Mouse (Mus musculus) liver, embryonic 14.5 days (tissue): ENCODE data around the gene Zbed4. TPM values are rescaled to one million over a fixed set of nuclear protein-coding genes. Genes with fewer than 3 reads are reported as not detected.

Experiments used
- ATAC-seq: fragments of 200-750 bp; cut with Nextera tagmentation; 2 replicates; pipeline ENCODE4 v1.8.0; 2017; ENCODE audit warnings: moderate number of reproducible peaks, mild to moderate bottlenecking, moderate library complexity; ENCODE audit not compliant: insufficient read depth
- DNase-seq, 3 experiments: peaks; one replicate each; pipeline ENCODE4 v3.0.0-alpha.2; 2012 to 2013; ENCODE audit warnings: low read depth in 3 of 3, low spot score in 3 of 3
- H3K27ac ChIP-seq: fragments of 300-500 bp; sonication (generic); 2 replicates; pipeline ENCODE4 v1.5.1; 2014; ENCODE audit warnings: moderate library complexity, mild to moderate bottlenecking, control low read depth, inconsistent platforms
- H3K27me3 ChIP-seq: fragments of 300-500 bp; sonication (generic); 2 replicates; pipeline ENCODE4 v1.6.1; 2014; ENCODE audit warnings: mild to moderate bottlenecking, low read length, moderate library complexity; ENCODE audit not compliant: control insufficient read depth, insufficient read depth
- H3K36me3 ChIP-seq: fragments of 300-500 bp; sonication (generic); replicated peaks from 2 replicates; pipeline ENCODE4 v1.6.1; 2014; ENCODE audit warnings: low read depth; ENCODE audit not compliant: control insufficient read depth, insufficient read depth
- H3K4me1 ChIP-seq, 2 experiments: fragments of 200-500 bp in 1 of 2; fragments of 300-500 bp in 1 of 2; sonication (generic) in 1 of 2; replicated peaks; 2 replicates each; pipeline ENCODE4 v1.6.1; 2012 to 2014; ENCODE audit warnings: antibody characterized with exemption in 1 of 2, inconsistent platforms in 1 of 2, low read length in 1 of 2; ENCODE audit not compliant: control insufficient read depth in 2 of 2, insufficient read depth in 2 of 2
- H3K4me2 ChIP-seq: fragments of 300-500 bp; sonication (generic); 2 replicates; pipeline ENCODE4 v1.6.1; 2014; ENCODE audit warnings: low read depth, mild to moderate bottlenecking, control low read depth, moderate library complexity
- H3K4me3 ChIP-seq, 2 experiments: fragments of 200-500 bp in 1 of 2; fragments of 300-500 bp in 1 of 2; sonication (generic) in 1 of 2; 2 replicates each; pipeline ENCODE4 v1.5.1; 2012 to 2014; ENCODE audit warnings: low read depth in 2 of 2, low read length in 2 of 2, mild to moderate bottlenecking in 2 of 2, control low read depth in 1 of 2, inconsistent platforms in 1 of 2, moderate library complexity in 1 of 2; ENCODE audit not compliant: insufficient read depth in 1 of 2
- H3K9ac ChIP-seq: fragments of 300-500 bp; sonication (generic); replicated peaks from 2 replicates; pipeline ENCODE4 v1.6.1; 2014; ENCODE audit warnings: mild to moderate bottlenecking, control low read depth, moderate library complexity
- H3K9me3 ChIP-seq: fragments of 300-500 bp; sonication (generic); 2 replicates; pipeline ENCODE4 v1.6.1; 2016; ENCODE audit warnings: low read length, mixed read lengths; ENCODE audit not compliant: control insufficient read depth
- CTCF ChIP-seq: IDR thresholded peaks from 2 replicates; pipeline ENCODE4 v1.5.1; 2016; ENCODE audit warnings: antibody characterized with exemption, low read depth, control low read depth
- EP300 ChIP-seq: IDR thresholded peaks from 2 replicates; pipeline ENCODE4 v1.6.1; 2016; ENCODE audit warnings: antibody characterized with exemption, low read depth
- WGBS: fragments of 180-500 bp; shearing (Covaris S2); extraction: QIAGEN DNeasy Blood & Tissue Kit; methylation state at CpG from one replicate; pipeline ENCODE4 v1.1.7; 2014; ENCODE audit not compliant: insufficient replicate concordance; 5-methylcytosine and 5-hydroxymethylcytosine counted together
- polyA plus RNA-seq, 2 experiments: library from polyadenylated mRNA; depleted of rRNA in 1 of 2; stranded (reverse) in 1 of 2; unstranded in 1 of 2; fragments of >200 nt; fragmentation: Nextera tagmentation in 1 of 2; extraction: Ambion mirVana in 1 of 2; gene quantifications; 2 replicates each; pipeline versions ENCODE4 v1.2.1 to v1.2.3; 2012 to 2014

The Zbed4 gene
- polyA plus RNA-seq, 2 experiments = 8.0 to 11.5 TPM

- H3K27me3 ChIP-seq = no peaks in the 10 kb centered on the region
- H3K4me2 ChIP-seq = no peak overlapping the region
- no peak overlapping the region for H3K9ac ChIP-seq
- WGBS = 75% methylated on average over 7 of the region's 7 CpGs
- no peaks in the 10 kb centered on the region for H3K9me3 ChIP-seq
- H3K4me3 ChIP-seq = no peak overlapping the region
- H3K36me3 ChIP-seq = peaks cover 9% of the 10 kb centered on the region
- ATAC-seq (no peak), DNase-seq (no peak)
- TF ChIP-seq CTCF (no peak), EP300 (no peak)
- H3K27ac ChIP-seq = no peak overlapping the region
- peaks cover 7% of the 10 kb centered on the region in 2 experiments; a peak in 3 of 4 replicates for H3K4me1 ChIP-seq
Measured at GRCm38 (mm10) chr15:88822513-88822912, 71.1 kb downstream of the Zbed4 start.

GRCm38 (mm10) chr15:88823376-88823775 is 71.9 kb downstream of the Zbed4 start:
- Histone ChIP-seq H3K4me2 (no peak overlapping the region), H3K36me3 (peaks cover 9% of the 10 kb centered on the region), H3K4me3 (no peak overlapping the region), H3K27me3 (no peaks in the 10 kb centered on the region), H3K9ac (no peak overlapping the region), H3K9me3 (no peaks in the 10 kb centered on the region), H3K27ac (no peak overlapping the region), H3K4me1 (peaks cover 6% of the 10 kb centered on the region in 2 experiments; a peak in 3 of 4 replicates)
- TF ChIP-seq CTCF = no peak
- TF ChIP-seq EP300 = no peak
- DNase-seq = no peak
- ATAC-seq = no peak
- 82% methylated on average over 5 of the region's 5 CpGs for WGBS

GRCm38 (mm10) chr15:88827466-88827865 is 76.0 kb downstream of the Zbed4 start:
- ATAC-seq = no peak
- WGBS = 75% methylated on average over 6 of the region's 6 CpGs
- H3K9me3 ChIP-seq = no peaks in the 10 kb centered on the region
- H3K9ac ChIP-seq = no peak overlapping the region
- DNase-seq = no peak
- TF ChIP-seq CTCF (no peak), EP300 (no peak)
- no peak overlapping the region for H3K4me2 ChIP-seq
- no peak overlapping the region for H3K27ac ChIP-seq
- H3K4me3 ChIP-seq = no peak overlapping the region
- peaks cover 0 to 7% of the 10 kb centered on the region in 2 experiments; a peak in 2 of 4 replicates for H3K4me1 ChIP-seq
- H3K36me3 ChIP-seq = peaks cover 9% of the 10 kb centered on the region
- no peaks in the 10 kb centered on the region for H3K27me3 ChIP-seq

DNA sequence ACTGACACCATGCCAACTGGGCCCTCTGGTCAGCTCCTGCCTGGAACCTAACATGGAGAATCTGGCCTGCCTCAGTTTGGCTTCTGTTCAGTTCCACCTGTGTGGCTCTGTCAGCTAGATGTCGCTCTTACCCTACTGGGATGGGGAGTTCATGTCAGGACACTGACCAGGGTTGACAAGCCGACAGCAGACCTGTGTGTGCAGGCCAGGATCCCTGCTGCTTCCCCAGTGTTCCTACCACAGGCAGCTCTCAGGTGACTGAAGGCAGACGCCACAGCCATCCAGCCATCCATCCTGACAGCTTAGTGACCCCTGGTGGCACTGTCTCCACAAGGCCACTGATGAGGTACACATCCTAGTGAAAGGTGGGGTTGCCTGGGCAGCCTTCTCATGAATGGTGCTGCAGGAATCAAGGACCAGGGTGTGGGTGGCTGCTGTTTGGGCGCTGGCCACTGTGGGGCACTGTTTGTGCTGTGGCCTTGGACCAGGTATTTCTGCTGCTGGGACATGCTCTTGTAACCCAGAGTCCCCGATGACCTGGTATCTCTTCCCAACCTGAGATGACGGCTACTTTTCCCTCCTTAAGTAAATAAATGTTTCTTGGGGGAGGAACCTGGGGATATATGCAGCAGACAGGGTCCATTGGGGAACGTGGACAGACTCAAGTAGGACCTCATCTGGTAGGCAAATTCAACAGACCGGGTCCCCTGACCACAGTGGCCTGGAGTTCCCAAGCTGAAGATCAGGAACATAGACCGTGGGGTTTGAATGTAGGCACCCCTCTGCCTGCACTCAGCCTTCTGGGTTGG is 76.7 kb downstream of the Zbed4 start:
- WGBS = 29% methylated on average over 9 of the region's 9 CpGs
- H3K9ac ChIP-seq = no peak overlapping the region
- H3K4me1 ChIP-seq = peaks cover 0 to 7% of the 10 kb centered on the region in 2 experiments; a peak in 2 of 4 replicates
- H3K4me2 ChIP-seq = no peak overlapping the region
- TF ChIP-seq CTCF = peak; percentile 74
- no peak for TF ChIP-seq EP300
- H3K27ac ChIP-seq = no peak overlapping the region
- peaks cover 9% of the 10 kb centered on the region for H3K36me3 ChIP-seq
- no peaks in the 10 kb centered on the region for H3K27me3 ChIP-seq
- no peak for DNase-seq
- ATAC-seq = peak; percentile 54; the same call in 1 of the 2 replicates
- no peak overlapping the region for H3K4me3 ChIP-seq
- H3K9me3 ChIP-seq = no peaks in the 10 kb centered on the region
